Mouse (Mus musculus) ES-Bruce4 (cell line): ENCODE measurements around the gene Acot7. TPM values are rescaled to one million over a fixed set of nuclear protein-coding genes. Genes with fewer than 3 reads are reported as not detected.

Experiments used
- H3K27ac ChIP-seq: 2 replicates; pipeline ENCODE4 v1.5.1; 2012; ENCODE audit warnings: low read length, inconsistent platforms; ENCODE audit not compliant: insufficient read depth
- H3K27me3 ChIP-seq: 2 replicates; pipeline ENCODE4 v1.6.1; 2012; ENCODE audit warnings: mild to moderate bottlenecking, low read length, inconsistent platforms; ENCODE audit not compliant: control insufficient read depth, poor library complexity, insufficient read depth, severe bottlenecking
- H3K36me3 ChIP-seq: 2 replicates; pipeline ENCODE4 v1.6.1; 2012; ENCODE audit warnings: inconsistent platforms, mild to moderate bottlenecking, low read length, moderate library complexity; ENCODE audit not compliant: control insufficient read depth, poor library complexity, insufficient read depth, severe bottlenecking
- H3K4me1 ChIP-seq: one replicate; pipeline ENCODE4 v1.8.1; 2011; ENCODE audit warnings: low read length; ENCODE audit not compliant: control insufficient read depth, insufficient read depth
- H3K4me3 ChIP-seq: 2 replicates; pipeline ENCODE4 v1.5.1; 2011; ENCODE audit warnings: low read depth, mild to moderate bottlenecking, low read length
- H3K9ac ChIP-seq: 2 replicates; pipeline ENCODE4 v1.6.1; 2012; ENCODE audit warnings: low read depth, mild to moderate bottlenecking, inconsistent platforms; ENCODE audit not compliant: poor library complexity, severe bottlenecking
- H3K9me3 ChIP-seq: replicated peaks from 2 replicates; pipeline ENCODE4 v1.6.1; 2012; ENCODE audit warnings: mild to moderate bottlenecking, low read length, inconsistent platforms; ENCODE audit not compliant: control insufficient read depth, poor library complexity, insufficient read depth, severe bottlenecking
- CTCF ChIP-seq: IDR thresholded peaks from one replicate; pipeline ENCODE4 v1.8.1; 2011; ENCODE audit warnings: low read depth, low read length
- EP300 ChIP-seq: IDR thresholded peaks from 2 replicates; pipeline ENCODE4 v1.6.1; 2011; ENCODE audit warnings: low read depth, low read length; ENCODE audit not compliant: insufficient read depth
- POLR2A ChIP-seq: IDR thresholded peaks from one replicate; pipeline ENCODE4 v1.8.1; 2011; ENCODE audit warnings: low read length; ENCODE audit not compliant: insufficient read depth
- polyA plus RNA-seq: library from polyadenylated mRNA; stranded (reverse); fragments of >200 nt; gene quantifications from 2 replicates; pipeline ENCODE4 v1.2.4, GENCODE M21; 2011; ENCODE audit warnings: low read depth; ENCODE audit not compliant: missing spikeins, insufficient read depth, insufficient read length

The Acot7 gene
- polyA plus RNA-seq, 1 experiment: 49.5 TPM

DNA sequence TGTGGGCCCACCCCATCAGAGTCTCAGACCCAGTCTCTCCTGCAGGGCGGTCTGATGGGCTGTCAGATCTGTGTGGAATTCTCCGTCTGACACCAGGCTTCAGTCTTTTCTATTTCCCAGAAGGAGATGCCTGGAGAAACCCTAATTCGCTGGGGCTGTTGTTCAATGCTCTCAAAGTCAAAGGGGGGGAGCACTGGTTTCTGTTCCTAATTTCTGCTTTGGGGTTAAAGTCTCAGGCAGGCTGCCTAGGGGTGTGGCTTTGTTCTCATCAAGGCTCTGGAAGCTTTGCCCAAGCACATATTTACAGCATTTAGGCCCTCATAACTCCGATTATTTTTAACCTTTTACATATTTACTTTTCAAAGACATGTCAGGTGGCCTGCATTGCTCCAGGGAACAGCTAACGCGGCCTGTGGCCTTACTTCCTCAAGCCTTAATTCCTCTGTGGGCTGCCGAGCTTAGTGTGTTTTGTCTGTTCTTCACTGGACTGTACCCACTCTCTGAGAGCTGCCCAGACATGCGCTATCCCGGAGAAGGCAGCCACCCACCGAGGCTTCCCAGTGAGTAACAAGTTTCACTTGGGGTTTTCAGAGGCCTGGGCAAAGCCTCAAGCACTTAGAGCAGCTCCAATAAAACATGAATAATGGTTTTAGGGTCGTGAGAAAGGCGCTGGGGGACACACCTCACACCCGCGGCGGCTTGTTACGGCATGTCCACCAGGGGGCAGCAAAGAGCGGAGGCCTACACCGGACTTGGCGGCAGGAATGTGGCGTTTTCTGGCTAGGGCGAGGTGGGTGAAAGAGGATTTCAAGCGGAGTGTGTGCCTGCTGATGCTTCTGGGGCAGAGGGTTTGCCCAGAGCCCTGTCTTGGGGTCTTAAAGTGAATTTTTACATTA, 12.7 kb upstream of the Acot7 start:
- H3K4me3 ChIP-seq: 0 out of 2 replicates have a peak overlapping the region, but pooled peaks have one; percentile 19
- no peak overlapping the region for H3K27ac ChIP-seq
- H3K9ac ChIP-seq: peak overlapping the region; percentile 33
- H3K27me3 ChIP-seq: no peaks in the 10 kb centered on the region
- no peaks in the 10 kb centered on the region for H3K9me3 ChIP-seq
- no peaks in the 10 kb centered on the region for H3K36me3 ChIP-seq
- TF ChIP-seq CTCF (peak; percentile 92), EP300 (no peak), POLR2A (no peak)
- H3K4me1 ChIP-seq: no peaks in the 10 kb centered on the region

DNA sequence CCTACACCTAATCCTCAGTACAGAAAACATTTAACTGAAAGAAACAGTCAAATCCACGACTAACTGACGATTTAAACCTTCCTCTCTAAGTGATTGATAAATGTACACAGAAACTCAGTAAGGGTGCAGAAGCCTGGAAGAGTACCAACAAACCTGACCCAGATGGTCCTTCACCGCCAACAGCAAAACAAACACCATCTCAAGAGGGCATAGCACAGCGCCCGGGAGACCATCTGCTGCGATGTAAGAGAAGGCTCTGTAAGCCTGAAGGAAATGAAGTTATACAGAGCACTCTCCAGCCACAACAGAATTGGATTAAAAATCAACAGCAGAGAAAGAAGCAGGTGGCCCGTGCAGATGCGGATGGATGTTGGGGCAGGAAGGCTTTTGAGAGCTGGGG, 9.9 kb upstream of the Acot7 start:
- no peaks in the 10 kb centered on the region for H3K4me1 ChIP-seq
- H3K27me3 ChIP-seq: no peaks in the 10 kb centered on the region
- no peak for TF ChIP-seq EP300
- no peak for TF ChIP-seq CTCF
- no peak for TF ChIP-seq POLR2A
- H3K27ac ChIP-seq: no peak overlapping the region
- no peak overlapping the region for H3K9ac ChIP-seq
- H3K4me3 ChIP-seq: no peak overlapping the region
- no peaks in the 10 kb centered on the region for H3K36me3 ChIP-seq
- no peaks in the 10 kb centered on the region for H3K9me3 ChIP-seq

GRCm38 (mm10) chr4:152169103-152169502, 8.8 kb upstream of the Acot7 start:
- H3K4me3 ChIP-seq: no peak overlapping the region
- no peaks in the 10 kb centered on the region for H3K4me1 ChIP-seq
- no peak overlapping the region for H3K27ac ChIP-seq
- H3K9ac ChIP-seq: no peak overlapping the region
- H3K9me3 ChIP-seq: no peaks in the 10 kb centered on the region
- no peaks in the 10 kb centered on the region for H3K27me3 ChIP-seq
- no peaks in the 10 kb centered on the region for H3K36me3 ChIP-seq
- TF ChIP-seq EP300 (no peak), POLR2A (no peak), CTCF (no peak)

DNA sequence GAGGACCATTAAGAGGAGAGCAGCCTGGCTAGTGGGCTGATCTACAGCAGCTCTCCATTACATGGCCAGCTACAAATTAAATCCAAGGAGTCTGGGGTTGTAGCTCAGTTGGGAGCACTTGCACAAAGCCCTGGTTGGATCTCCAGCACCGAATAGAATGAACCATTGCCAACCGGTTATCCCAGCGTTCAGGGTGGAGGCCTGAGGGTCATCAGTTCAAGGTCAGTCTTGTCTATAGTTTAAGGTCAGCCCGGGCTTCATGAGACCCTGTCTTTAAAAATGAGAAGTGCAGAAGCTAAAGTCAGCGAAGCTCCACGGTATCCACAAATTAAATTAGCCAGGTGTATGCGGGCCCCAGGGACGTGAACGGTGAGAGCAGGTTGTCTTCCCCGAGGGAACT, 7.6 kb upstream of the Acot7 start:
- Histone ChIP-seq H3K27me3 (no peaks in the 10 kb centered on the region), H3K9me3 (no peaks in the 10 kb centered on the region), H3K9ac (0 out of 2 replicates have a peak overlapping the region, but pooled peaks have one; percentile 12), H3K36me3 (no peaks in the 10 kb centered on the region), H3K4me3 (peak overlapping the region; percentile 8), H3K4me1 (no peaks in the 10 kb centered on the region), H3K27ac (no peak overlapping the region)
- no peak for TF ChIP-seq CTCF
- no peak for TF ChIP-seq EP300
- TF ChIP-seq POLR2A: no peak

DNA sequence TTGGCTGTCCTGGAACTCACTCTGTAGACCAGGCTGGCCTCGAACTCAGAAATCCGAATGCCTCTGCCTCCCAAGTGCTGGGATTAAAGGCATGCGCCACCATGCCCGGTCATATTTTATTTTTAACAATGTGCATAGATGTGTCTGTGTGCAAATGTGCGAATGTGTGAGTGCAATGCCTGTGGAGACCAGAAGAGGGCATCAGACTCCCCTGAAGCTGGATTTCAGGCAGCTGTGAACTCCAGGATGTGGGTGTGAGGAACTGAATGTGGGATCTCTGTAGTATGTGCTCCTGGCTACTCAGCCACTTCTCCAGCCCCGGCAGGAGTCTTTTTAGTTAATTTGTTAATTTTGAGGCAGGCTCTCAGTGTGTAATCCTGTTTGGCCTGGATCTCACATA, 6.4 kb upstream of the Acot7 start:
- H3K4me3 ChIP-seq: no peak overlapping the region
- no peaks in the 10 kb centered on the region for H3K9me3 ChIP-seq
- no peak overlapping the region for H3K9ac ChIP-seq
- H3K4me1 ChIP-seq: no peaks in the 10 kb centered on the region
- TF ChIP-seq POLR2A: no peak
- TF ChIP-seq EP300: no peak
- peak; percentile 55 for TF ChIP-seq CTCF
- H3K36me3 ChIP-seq: no peaks in the 10 kb centered on the region
- H3K27me3 ChIP-seq: no peaks in the 10 kb centered on the region
- no peak overlapping the region for H3K27ac ChIP-seq

- TF ChIP-seq POLR2A (no peak), EP300 (no peak), CTCF (peak; percentile 92)
- no peaks in the 10 kb centered on the region for H3K4me1 ChIP-seq
- H3K36me3 ChIP-seq: no peaks in the 10 kb centered on the region
- H3K4me3 ChIP-seq: no peak overlapping the region
- no peaks in the 10 kb centered on the region for H3K27me3 ChIP-seq
- no peaks in the 10 kb centered on the region for H3K9me3 ChIP-seq
- H3K27ac ChIP-seq: no peak overlapping the region
- no peak overlapping the region for H3K9ac ChIP-seq
These were observed 4.9 kb upstream of the Acot7 start for GRCm38 (mm10) chr4:152173041-152173440.
